Mouse (Mus musculus): ENCODE measurements around the gene Nxt1.

Nxt1 gene

GRCm38 (mm10) chr2:148689444-148690140, 17.2 kb downstream of the Nxt1 start:
- DNase-seq (ENCODE audit: low spot score), result no peak

- no peak for DNase-seq (ENCODE audit: low spot score)
These were observed 17.9 kb downstream of the Nxt1 start for GRCm38 (mm10) chr2:148690291-148690690.

GRCm38 (mm10) chr2:148690781-148691180, 18.4 kb downstream of the Nxt1 start:
- DNase-seq (ENCODE audit: low spot score), result no peak

GRCm38 (mm10) chr2:148698571-148698970, 26.2 kb downstream of the Nxt1 start:
- DNase-seq (ENCODE audit: low spot score), result no peak

GRCm38 (mm10) chr2:148706409-148707201, 34.2 kb downstream of the Nxt1 start:
- DNase-seq (ENCODE audit: low spot score), result peak; percentile 28

GRCm38 (mm10) chr2:148707202-148707530, 34.8 kb downstream of the Nxt1 start:
- DNase-seq (ENCODE audit: low spot score), result no peak

GRCm38 (mm10) chr2:148712326-148712725, 39.9 kb downstream of the Nxt1 start:
- no peak for DNase-seq (ENCODE audit: low spot score)

- DNase-seq (ENCODE audit: low spot score), result no peak
These were observed 44.7 kb downstream of the Nxt1 start for GRCm38 (mm10) chr2:148717072-148717471.

- no peak for DNase-seq (ENCODE audit: low spot score)
These were observed 47.0 kb downstream of the Nxt1 start for GRCm38 (mm10) chr2:148719271-148719995.
